16 mouse cellular contexts compared by ENCODE assay signal in the genomic region with DNA sequence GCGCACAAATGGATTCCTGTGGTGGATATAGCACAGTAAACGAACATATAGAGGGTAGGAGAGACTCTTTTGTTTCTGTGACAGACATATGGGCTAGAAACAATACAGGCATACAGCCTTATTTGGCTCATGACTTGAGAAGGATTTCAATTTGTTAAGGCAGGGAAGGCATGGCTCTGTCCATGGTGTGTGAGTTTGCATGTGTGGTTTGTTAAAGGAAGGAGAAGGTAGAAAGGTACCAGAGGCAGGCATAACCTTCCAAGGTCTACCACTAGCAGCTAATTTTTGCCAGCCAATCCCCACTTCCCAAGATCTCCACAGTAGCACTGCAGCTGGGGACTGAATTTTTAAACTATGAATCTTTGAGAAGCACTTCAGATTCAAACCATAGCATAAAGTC.
"Had no signal": no experiment of that assay in that cellular context is flagged by ENCODE, and none has a peak within 500 bp of the region (broad histone marks: within the 10 kb centered on the region; RNA-seq: fewer than 3 reads in every experiment).

No protein-coding gene starts in this region.

- H3K36me3 ChIP-seq: neural tube, embryonic 12.5 days; neural tube, embryonic 13.5 days; neural tube, embryonic 15.5 days; stomach, embryonic 15.5 days had no signal

- H3K27ac ChIP-seq: neural tube, embryonic 12.5 days; neural tube, embryonic 13.5 days; neural tube, embryonic 15.5 days; stomach, embryonic 15.5 days; stomach, postnatal 0 days had no signal

- H3K9me3 ChIP-seq: neural tube, embryonic 12.5 days; neural tube, embryonic 13.5 days; neural tube, embryonic 15.5 days; stomach, embryonic 15.5 days had no signal

- H3K27me3 ChIP-seq: neural tube, embryonic 12.5 days; neural tube, embryonic 13.5 days; neural tube, embryonic 15.5 days; stomach, embryonic 15.5 days had no signal

- H3K9ac ChIP-seq: neural tube, embryonic 12.5 days; neural tube, embryonic 13.5 days; neural tube, embryonic 15.5 days; stomach, embryonic 15.5 days had no signal

- H3K4me3 ChIP-seq: neural tube, embryonic 12.5 days; neural tube, embryonic 13.5 days; neural tube, embryonic 15.5 days; stomach, embryonic 15.5 days had no signal

- H3K4me2 ChIP-seq: neural tube, embryonic 12.5 days; neural tube, embryonic 13.5 days; neural tube, embryonic 15.5 days; stomach, embryonic 15.5 days had no signal

- DNase-seq: retina, postnatal 1 day; right cerebral cortex, adult 18-20 months; right cerebral cortex, postnatal 14 days; right cerebral cortex, postnatal 25 days; right cerebral cortex, postnatal 4 days; spleen, adult 18-20 months; thymus, adult 18-20 months; thymus, adult 2 months; thymus, postnatal 14 days; thymus, postnatal 25 days; thymus, postnatal 4 days had no signal
